30 mouse cellular contexts compared by ENCODE assay signal in genomic region chr13:45140616-45141015, GRCm38 (mm10).
DNase-seq lines count a peak whose midpoint lies in the region; ATAC-seq and TF ChIP-seq lines count a peak whose summit lies in the region.
"Had no signal": no experiment of that assay in that cellular context is flagged by ENCODE, and none has a peak within 500 bp of the region (broad histone marks: within the 10 kb centered on the region; RNA-seq: fewer than 3 reads in every experiment).

No protein-coding gene starts in this region.

- TF ChIP-seq EP300 in liver, postnatal 0 days (IDR thresholded peaks at IDR 0.05; ENCODE audit: low read depth): no peak

- no peaks in the 10 kb centered on the region for H3K9me3 ChIP-seq in liver, embryonic 11.5 days (ENCODE audit: control insufficient read depth, low read length)
- H3K9me3 ChIP-seq in liver, postnatal 0 days (ENCODE audit: low read length): no peaks in the 10 kb centered on the region
- no peaks in the 10 kb centered on the region for H3K9me3 ChIP-seq in liver, embryonic 15.5 days (replicated peaks)
- H3K9me3 ChIP-seq: embryonic facial prominence, embryonic 10.5 days; embryonic facial prominence, embryonic 15.5 days; stomach, embryonic 15.5 days had no signal

- WGBS in liver, embryonic 11.5 days: 43% methylated on average over 2 of the region's 2 CpGs
- 30% methylated on average over 2 of the region's 2 CpGs for WGBS in liver, postnatal 0 days (ENCODE audit: insufficient replicate concordance)
- 14% methylated on average over 2 of the region's 2 CpGs for WGBS in liver, embryonic 15.5 days (ENCODE audit: insufficient replicate concordance)

- H3K36me3 ChIP-seq in liver, embryonic 11.5 days (ENCODE audit: control insufficient read depth, insufficient read depth, low read length): no peaks in the 10 kb centered on the region
- H3K36me3 ChIP-seq in liver, postnatal 0 days (replicated peaks; ENCODE audit: insufficient read depth, low read length): no peaks in the 10 kb centered on the region
- no peaks in the 10 kb centered on the region for H3K36me3 ChIP-seq in liver, embryonic 15.5 days (replicated peaks)
- H3K36me3 ChIP-seq: embryonic facial prominence, embryonic 10.5 days; embryonic facial prominence, embryonic 15.5 days; hindbrain, embryonic 13.5 days; limb, embryonic 13.5 days; stomach, embryonic 15.5 days had no signal

- no peak overlapping the region for H3K4me2 ChIP-seq in liver, embryonic 11.5 days
- H3K4me2 ChIP-seq in liver, postnatal 0 days (ENCODE audit: low read depth, low read length): no peak overlapping the region
- H3K4me2 ChIP-seq in liver, embryonic 15.5 days: peak overlapping the region; percentile 4; the same call in 1 of the 2 replicates
- H3K4me2 ChIP-seq: embryonic facial prominence, embryonic 15.5 days; heart, embryonic 11.5 days; hindbrain, embryonic 13.5 days; limb, embryonic 13.5 days; midbrain, embryonic 11.5 days; stomach, embryonic 15.5 days had no signal

- TF ChIP-seq CTCF in liver, postnatal 0 days (IDR thresholded peaks at IDR 0.05; ENCODE audit: low read depth): no peak

- H3K27ac ChIP-seq in liver, embryonic 11.5 days (ENCODE audit: low read depth, low read length): no peak overlapping the region
- H3K27ac ChIP-seq in liver, postnatal 0 days (ENCODE audit: low read depth): no peak overlapping the region
- no peak overlapping the region for H3K27ac ChIP-seq in liver, embryonic 15.5 days (replicated peaks)
- H3K27ac ChIP-seq: embryonic facial prominence, embryonic 10.5 days; embryonic facial prominence, embryonic 15.5 days; hindbrain, embryonic 13.5 days; layer of hippocampus, adult 2 months; limb, embryonic 13.5 days; stomach, embryonic 15.5 days had no signal

- H3K4me3 ChIP-seq in liver, embryonic 11.5 days (ENCODE audit: low read depth, low read length): no peak overlapping the region
- no peak overlapping the region for H3K4me3 ChIP-seq in liver, postnatal 0 days (ENCODE audit: low read depth, low read length)
- H3K4me3 ChIP-seq in liver, embryonic 15.5 days (replicated peaks): no peak overlapping the region
- H3K4me3 ChIP-seq: embryonic facial prominence, embryonic 10.5 days; embryonic facial prominence, embryonic 15.5 days; hindbrain, embryonic 13.5 days; layer of hippocampus, adult 2 months; limb, embryonic 13.5 days; stomach, embryonic 15.5 days had no signal

- H3K9ac ChIP-seq in liver, embryonic 11.5 days (ENCODE audit: low read depth, low read length): no peak overlapping the region
- no peak overlapping the region for H3K9ac ChIP-seq in liver, postnatal 0 days (replicated peaks)
- H3K9ac ChIP-seq in liver, embryonic 15.5 days: no peak overlapping the region
- H3K9ac ChIP-seq: embryonic facial prominence, embryonic 15.5 days; hindbrain, embryonic 13.5 days; limb, embryonic 13.5 days; stomach, embryonic 15.5 days had no signal

- peak; percentile 65 for ATAC-seq in liver, embryonic 11.5 days (replicated peaks; ENCODE audit: low FRiP score)
- no peak for ATAC-seq in liver, postnatal 0 days
- ATAC-seq in common myeloid progenitor, adult 5-6 weeks (replicated peaks; ENCODE audit: low read depth, poor library complexity, severe bottlenecking): peak; percentile 82
- peak; percentile 75 for ATAC-seq in liver, embryonic 15.5 days (ENCODE audit: insufficient read depth)
- ATAC-seq: forebrain, embryonic 14.5 days; intestine, embryonic 16.5 days; midbrain, embryonic 16.5 days had no signal

- no peaks in the 10 kb centered on the region for H3K27me3 ChIP-seq in liver, embryonic 11.5 days (replicated peaks; ENCODE audit: control insufficient read depth, insufficient read depth, low read length)
- H3K27me3 ChIP-seq in liver, postnatal 0 days (ENCODE audit: insufficient read depth, low read length): peaks cover 10% of the 10 kb centered on the region; the same call in 1 of the 2 replicates
- H3K27me3 ChIP-seq in liver, embryonic 15.5 days: peaks cover 28% of the 10 kb centered on the region
- H3K27me3 ChIP-seq: embryonic facial prominence, embryonic 15.5 days; hindbrain, embryonic 13.5 days; limb, embryonic 13.5 days; stomach, embryonic 15.5 days had no signal

- no peaks in the 10 kb centered on the region; the same call in 1 of the 2 replicates for H3K4me1 ChIP-seq in liver, embryonic 11.5 days (replicated peaks; ENCODE audit: control insufficient read depth, insufficient read depth, low read length)
- no peaks in the 10 kb centered on the region for H3K4me1 ChIP-seq in liver, postnatal 0 days (ENCODE audit: insufficient read depth)
- H3K4me1 ChIP-seq in liver, embryonic 15.5 days (replicated peaks): peaks cover 12% of the 10 kb centered on the region
- H3K4me1 ChIP-seq: embryonic facial prominence, embryonic 10.5 days; embryonic facial prominence, embryonic 15.5 days; hindbrain, embryonic 13.5 days; stomach, embryonic 15.5 days had no signal

- DNase-seq in liver, embryonic 11.5 days (ENCODE audit: low spot score): no peak
- DNase-seq in liver, postnatal 0 days: no peak
- no peak for DNase-seq in gastrocnemius, postnatal 25 days
- DNase-seq in layer of hippocampus, adult 11-12 months (ENCODE audit: low spot score): no peak
- no peak for DNase-seq in cerebellum, adult 18-20 months
- DNase-seq: adrenal gland, adult 2 months; adrenal gland, postnatal 36 days; cerebellum, adult 11-12 months; cerebellum, postnatal 10 days; gastrocnemius, postnatal 14 days; heart, adult 18-20 months; heart, postnatal 36 days; kidney, postnatal 14 days; lung, adult 2 months; lung, postnatal 10 days; right cerebral cortex, postnatal 25 days; thymus, postnatal 14 days had no signal
